Mouse (Mus musculus): ENCODE data around the gene Atp5f1.
"Not testable (repeated sequence)": the region's sequence is repeated elsewhere in the genome, so short reads cannot be mapped to it uniquely, and the experiment has no call there.

The Atp5f1 gene

GRCm38 (mm10) chr3:105931095-105931494 lies 28.8 kb downstream of the Atp5f1 start:
- no peak for DNase-seq (ENCODE audit: low spot score in 2 of 2)

- no peak for DNase-seq (ENCODE audit: low spot score in 2 of 2)
Measured at GRCm38 (mm10) chr3:105929821-105930220, 30.1 kb downstream of the Atp5f1 start.

- DNase-seq (ENCODE audit: low spot score in 2 of 2) = no peak
Measured at GRCm38 (mm10) chr3:105928781-105929180, 31.1 kb downstream of the Atp5f1 start.

GRCm38 (mm10) chr3:105928195-105928569 lies 31.7 kb downstream of the Atp5f1 start:
- DNase-seq (ENCODE audit: low spot score in 2 of 2) = no peak

GRCm38 (mm10) chr3:105927561-105928194 lies 32.2 kb downstream of the Atp5f1 start:
- no peak for DNase-seq (ENCODE audit: low spot score in 2 of 2)

GRCm38 (mm10) chr3:105924616-105925015 lies 35.3 kb downstream of the Atp5f1 start:
- no peak for DNase-seq (ENCODE audit: low spot score in 2 of 2)

- no peak for DNase-seq (ENCODE audit: low spot score in 2 of 2)
Measured at GRCm38 (mm10) chr3:105921959-105922358, 37.9 kb downstream of the Atp5f1 start.

GRCm38 (mm10) chr3:105920743-105921142 lies 39.2 kb downstream of the Atp5f1 start:
- DNase-seq (ENCODE audit: low spot score in 2 of 2) = not testable (repeated sequence)

- no peak for DNase-seq (ENCODE audit: low spot score in 2 of 2)
Measured at GRCm38 (mm10) chr3:105918355-105918745, 41.5 kb downstream of the Atp5f1 start.

GRCm38 (mm10) chr3:105917656-105918354 lies 42.1 kb downstream of the Atp5f1 start:
- DNase-seq (ENCODE audit: low spot score in 2 of 2) = no peak

- not testable (repeated sequence) for DNase-seq (ENCODE audit: low spot score in 2 of 2)
Measured at GRCm38 (mm10) chr3:105916455-105916854, 43.4 kb downstream of the Atp5f1 start.

GRCm38 (mm10) chr3:105915281-105915680 lies 44.6 kb downstream of the Atp5f1 start:
- no peak for DNase-seq (ENCODE audit: low spot score in 2 of 2)

- DNase-seq (ENCODE audit: low spot score in 2 of 2) = no peak
Measured at GRCm38 (mm10) chr3:105913839-105914681, 45.8 kb downstream of the Atp5f1 start.

- no peak for DNase-seq (ENCODE audit: low spot score in 2 of 2)
Measured at GRCm38 (mm10) chr3:105912097-105912880, 47.6 kb downstream of the Atp5f1 start.

- no peak for DNase-seq (ENCODE audit: low spot score in 2 of 2)
Measured at GRCm38 (mm10) chr3:105910519-105911190, 49.2 kb downstream of the Atp5f1 start.

- no peak for DNase-seq (ENCODE audit: low spot score in 2 of 2)
Measured at GRCm38 (mm10) chr3:105908976-105909375, 50.9 kb downstream of the Atp5f1 start.

GRCm38 (mm10) chr3:105907956-105908655 lies 51.8 kb downstream of the Atp5f1 start:
- DNase-seq (ENCODE audit: low spot score in 2 of 2) = no peak

- no peak for DNase-seq (ENCODE audit: low spot score in 2 of 2)
Measured at GRCm38 (mm10) chr3:105904721-105905120, 55.2 kb downstream of the Atp5f1 start.

GRCm38 (mm10) chr3:105904213-105904612 lies 55.7 kb downstream of the Atp5f1 start:
- no peak for DNase-seq (ENCODE audit: low spot score in 2 of 2)

GRCm38 (mm10) chr3:105901468-105901867 lies 58.4 kb downstream of the Atp5f1 start:
- DNase-seq (ENCODE audit: low spot score in 2 of 2) = no peak

- no peak for DNase-seq (ENCODE audit: low spot score in 2 of 2)
Measured at GRCm38 (mm10) chr3:105900716-105901115, 59.2 kb downstream of the Atp5f1 start.

All from frontal cortex, postnatal 36 days (tissue).